Mouse (Mus musculus): ENCODE results near the gene Xpo1. TPM values are rescaled to one million over a fixed set of nuclear protein-coding genes. Genes with fewer than 3 reads are reported as not detected.
A peak's percentile ranks its signal among the peaks of the same experiment; 100 is the strongest.

The Xpo1 gene
- 85.3 TPM for polyA plus RNA-seq (2021)

GRCm38 (mm10) chr11:23255427-23256193 is at the start of gene Xpo1:
Xpo1 (plus strand) TSS chr11:23256041.
- peak; percentile 98 for DNase-seq (ENCODE audit: low read depth, low spot score)
- ATAC-seq, result peak; percentile 97
- ChIA-PET POLR2A (interaction anchor here (0.6 to 1.5 kb wide), 8 partner anchors 24 to 265 kb away, joined by 3 to 5 read pairs (median 4); partner anchors contain the start of genes Cct4 and Fam161a), CTCF (no interaction called here)
- in situ Hi-C loops (cut with MboI; ENCODE audit: low pct_unique_long_range_greater_than_20kb), result no loop called here
- peak; percentile 82 for TF ChIP-seq CTCF (IDR thresholded peaks at IDR 0.05)
- H3K27me3 ChIP-seq, result no peaks in the 10 kb centered on the region

GRCm38 (mm10) chr11:23209717-23210116 is 46.1 kb upstream of the Xpo1 start:
- CTCF ChIA-PET, result no interaction called here
- no peak for ATAC-seq
- POLR2A ChIA-PET, result no interaction called here
- in situ Hi-C loops (cut with MboI; ENCODE audit: low pct_unique_long_range_greater_than_20kb), result no loop called here
- TF ChIP-seq CTCF (IDR thresholded peaks at IDR 0.05), result no peak
- H3K27me3 ChIP-seq, result peaks cover 7% of the 10 kb centered on the region
- DNase-seq (ENCODE audit: low read depth, low spot score), result no peak

GRCm38 (mm10) chr11:23210590-23211510 is 45.0 kb upstream of the Xpo1 start:
- in situ Hi-C loops (cut with MboI; ENCODE audit: low pct_unique_long_range_greater_than_20kb), result no loop called here
- peaks cover 7% of the 10 kb centered on the region for H3K27me3 ChIP-seq
- POLR2A ChIA-PET, result no interaction called here
- ATAC-seq, result no peak
- no peak for TF ChIP-seq CTCF (IDR thresholded peaks at IDR 0.05)
- no peak for DNase-seq (ENCODE audit: low read depth, low spot score)
- CTCF ChIA-PET, result no interaction called here

GRCm38 (mm10) chr11:23217430-23217829 is 38.4 kb upstream of the Xpo1 start:
- no peaks in the 10 kb centered on the region for H3K27me3 ChIP-seq
- POLR2A ChIA-PET, result no interaction called here
- DNase-seq (ENCODE audit: low read depth, low spot score) (no peak), ATAC-seq (no peak)
- no peak for TF ChIP-seq CTCF (IDR thresholded peaks at IDR 0.05)
- CTCF ChIA-PET, result no interaction called here
- in situ Hi-C loops (cut with MboI; ENCODE audit: low pct_unique_long_range_greater_than_20kb), result no loop called here

GRCm38 (mm10) chr11:23236015-23236414 is 19.8 kb upstream of the Xpo1 start:
- in situ Hi-C loops (cut with MboI; ENCODE audit: low pct_unique_long_range_greater_than_20kb), result no loop called here
- peaks cover 15% of the 10 kb centered on the region for H3K27me3 ChIP-seq
- no peak for DNase-seq (ENCODE audit: low read depth, low spot score)
- no peak for ATAC-seq
- CTCF ChIA-PET, result no interaction called here
- no peak for TF ChIP-seq CTCF (IDR thresholded peaks at IDR 0.05)
- POLR2A ChIA-PET, result no interaction called here

DNA sequence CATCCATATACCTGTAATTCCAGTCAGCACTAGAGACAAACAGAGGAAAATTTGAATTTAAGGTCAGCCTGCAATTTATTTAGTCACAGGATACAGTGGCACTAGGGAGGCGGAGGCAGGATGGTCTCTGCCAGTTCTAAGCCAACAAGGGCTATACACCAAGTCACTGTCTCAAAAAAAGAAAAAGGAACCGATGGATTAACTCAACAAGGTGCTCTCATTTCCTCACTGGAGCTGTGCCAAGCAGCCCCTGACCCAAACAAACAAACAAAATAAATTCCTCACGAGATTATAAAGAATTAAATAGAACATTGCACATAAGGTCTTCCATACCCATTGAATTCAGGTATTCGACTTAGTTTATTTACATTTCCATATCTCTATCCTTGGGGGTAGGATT is 1.9 kb upstream of the Xpo1 start:
- ATAC-seq, result no peak
- in situ Hi-C loops (cut with MboI; ENCODE audit: low pct_unique_long_range_greater_than_20kb), result no loop called here
- no peak for DNase-seq (ENCODE audit: low read depth, low spot score)
- ChIA-PET CTCF (no interaction called here), POLR2A (no interaction called here)
- H3K27me3 ChIP-seq, result no peaks in the 10 kb centered on the region
- no peak for TF ChIP-seq CTCF (IDR thresholded peaks at IDR 0.05)

GRCm38 (mm10) chr11:23254548-23254947 is 1.3 kb upstream of the Xpo1 start:
- CTCF ChIA-PET, result no interaction called here
- DNase-seq (ENCODE audit: low read depth, low spot score), result no peak
- no peak for ATAC-seq
- TF ChIP-seq CTCF (IDR thresholded peaks at IDR 0.05), result no peak
- POLR2A ChIA-PET, result interaction anchor here (0.6 to 1.5 kb wide), 2 partner anchors 147 to 247 kb away, joined by 3 to 5 read pairs; partner anchors contain the start of gene Fam161a
- H3K27me3 ChIP-seq, result no peaks in the 10 kb centered on the region
- in situ Hi-C loops (cut with MboI; ENCODE audit: low pct_unique_long_range_greater_than_20kb), result no loop called here

DNA sequence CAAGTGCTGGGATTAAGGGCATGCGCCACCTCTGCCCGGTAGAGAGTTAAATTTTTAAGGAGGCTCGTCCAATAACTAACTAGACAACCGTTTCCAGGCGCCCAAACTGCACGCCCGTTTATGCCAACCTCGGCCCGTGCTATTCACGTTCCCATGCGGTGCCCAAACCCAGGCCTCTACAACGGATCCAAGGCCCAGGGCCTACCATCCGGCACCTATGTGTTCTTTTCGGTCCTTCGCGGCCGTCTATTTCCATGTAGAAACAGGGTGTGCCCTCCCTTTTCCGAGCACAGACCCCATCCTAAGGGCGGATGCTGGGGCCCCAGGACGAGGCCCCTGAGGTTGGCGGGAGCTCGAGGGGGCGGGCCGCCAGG is 801 bp upstream of the Xpo1 start:
- no peak for DNase-seq (ENCODE audit: low read depth, low spot score)
- ChIA-PET POLR2A (interaction anchor here (0.6 to 1.5 kb wide), 2 partner anchors 147 to 247 kb away, joined by 3 to 5 read pairs; partner anchors contain the start of gene Fam161a), CTCF (no interaction called here)
- in situ Hi-C loops (cut with MboI; ENCODE audit: low pct_unique_long_range_greater_than_20kb), result no loop called here
- no peak for TF ChIP-seq CTCF (IDR thresholded peaks at IDR 0.05)
- ATAC-seq, result peak; percentile 13
- H3K27me3 ChIP-seq, result no peaks in the 10 kb centered on the region

DNA sequence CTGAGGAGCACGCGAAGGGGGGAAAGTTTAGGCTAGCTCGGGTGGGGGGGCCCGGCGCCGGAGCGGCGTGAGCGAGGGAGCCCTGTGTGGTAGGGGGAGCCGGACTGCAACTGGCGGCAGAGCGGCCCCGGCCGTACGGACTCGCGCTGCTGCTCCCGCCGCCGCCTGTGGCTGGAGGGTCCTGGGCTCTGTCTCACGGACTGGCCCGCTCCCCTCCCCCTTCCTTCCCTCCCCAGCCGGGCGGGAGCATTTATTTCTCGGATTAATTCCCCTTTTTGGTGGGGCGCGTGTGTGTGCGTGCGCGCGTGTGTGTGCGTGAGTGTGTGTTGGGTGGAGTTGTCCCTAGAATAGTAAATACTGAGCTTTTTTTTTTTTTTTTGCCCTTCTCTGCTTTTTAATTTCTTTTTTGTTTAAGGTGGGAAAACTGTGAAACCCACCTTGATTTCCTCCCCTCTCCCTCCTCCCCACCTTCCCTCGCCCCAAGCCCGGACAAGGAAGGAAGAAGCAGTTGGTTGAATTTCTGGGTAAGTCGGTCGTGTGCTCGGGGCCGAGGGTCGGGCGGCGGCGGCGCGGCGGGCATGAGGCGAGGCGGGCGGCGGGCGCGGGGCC is 457 bp downstream of the Xpo1 start:
- DNase-seq (ENCODE audit: low read depth, low spot score) (no peak), ATAC-seq (no peak)
- TF ChIP-seq CTCF (IDR thresholded peaks at IDR 0.05), result no peak
- in situ Hi-C loops (cut with MboI; ENCODE audit: low pct_unique_long_range_greater_than_20kb), result no loop called here
- no peaks in the 10 kb centered on the region for H3K27me3 ChIP-seq
- ChIA-PET CTCF (no interaction called here), POLR2A (interaction anchor here (0.6 to 1.4 kb wide), 6 partner anchors 24 to 266 kb away, joined by 3 to 5 read pairs (median 4); partner anchors contain the start of gene Cct4)

GRCm38 (mm10) chr11:23256803-23257704 is 1.2 kb downstream of the Xpo1 start:
- CTCF ChIA-PET, result no interaction called here
- TF ChIP-seq CTCF (IDR thresholded peaks at IDR 0.05), result no peak
- ATAC-seq, result peak; percentile 10
- peak; percentile 44 for DNase-seq (ENCODE audit: low read depth, low spot score)
- in situ Hi-C loops (cut with MboI; ENCODE audit: low pct_unique_long_range_greater_than_20kb), result no loop called here
- no peaks in the 10 kb centered on the region for H3K27me3 ChIP-seq
- POLR2A ChIA-PET, result interaction anchor here (1.4 kb wide), 1 partner anchor 266 kb away, joined by 4 read pairs; the partner anchor contains the start of gene Cct4
